Mouse (Mus musculus): ENCODE results near the gene Opcml. TPM values are rescaled to one million over a fixed set of nuclear protein-coding genes. Genes with fewer than 3 reads are reported as not detected.

Gene Opcml
- polyA plus RNA-seq, 1 experiment: 0.06 TPM

DNA sequence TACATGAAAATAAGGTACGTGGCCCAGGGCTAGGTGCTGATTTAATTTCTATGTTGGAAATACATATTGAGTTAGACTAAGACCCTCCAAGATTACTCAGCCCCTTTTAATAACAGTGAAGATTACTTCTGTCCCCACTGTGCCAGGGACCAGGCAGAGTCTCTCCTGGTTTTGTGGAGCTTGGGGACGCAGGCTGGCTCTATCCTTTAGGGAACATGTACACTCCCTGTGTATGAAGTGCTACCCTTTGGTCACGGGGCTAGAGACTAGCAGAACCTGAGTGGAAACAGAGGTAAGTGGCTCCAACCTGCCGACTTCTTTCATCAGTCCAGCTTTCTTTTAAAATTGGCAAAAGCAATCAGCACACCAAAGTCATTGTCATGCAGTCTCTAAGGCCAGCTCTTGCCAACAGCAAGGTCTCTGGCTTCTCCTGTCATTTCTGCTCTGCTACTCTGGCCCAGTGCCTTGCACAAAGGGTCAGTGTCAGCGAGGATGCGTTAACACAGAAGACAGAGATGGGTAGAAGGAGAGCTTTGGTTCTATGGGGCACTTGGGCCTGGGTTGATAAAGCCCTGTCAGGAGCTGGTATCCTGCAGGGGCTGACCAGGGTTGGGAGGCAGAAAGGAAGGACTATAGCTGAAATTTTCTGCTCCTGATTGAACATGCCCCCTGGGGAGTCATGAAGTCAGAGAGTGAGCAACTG is 9.1 kb upstream of the Opcml start:
- Histone ChIP-seq H3K79me3 (ENCODE audit: low read depth) (no peaks in the 10 kb centered on the region), H3ac (ENCODE audit: control insufficient read depth, insufficient read length, low read depth) (no peak overlapping the region), H3K36me3 (ENCODE audit: control insufficient read depth, insufficient read depth) (no peaks in the 10 kb centered on the region), H3K4me3 (ENCODE audit: insufficient read depth, poor library complexity, severe bottlenecking) (no peak overlapping the region), H3K27me3 (ENCODE audit: control insufficient read depth, insufficient read depth, insufficient read length) (no peaks in the 10 kb centered on the region), H3K79me2 (ENCODE audit: control insufficient read depth, insufficient read depth) (no peaks in the 10 kb centered on the region)
- TF ChIP-seq MYOD1 (IDR thresholded peaks at IDR 0.05; ENCODE audit: control insufficient read depth, insufficient read length, low read depth) (no peak), CTCF (IDR thresholded peaks at IDR 0.05; ENCODE audit: control insufficient read depth, insufficient read depth, insufficient read length) (no peak), MYOG (IDR thresholded peaks at IDR 0.05; ENCODE audit: control insufficient read depth, extremely low read depth, insufficient read length) (no peak), MAX (IDR thresholded peaks at IDR 0.05) (no peak), CEBPB (IDR thresholded peaks at IDR 0.05; ENCODE audit: low read depth) (no peak), USF1 (IDR thresholded peaks at IDR 0.05; ENCODE audit: low read depth) (no peak), FOSL1 (IDR thresholded peaks at IDR 0.05; ENCODE audit: insufficient read depth, low read length, poor library complexity, severe bottlenecking) (no peak)

DNA sequence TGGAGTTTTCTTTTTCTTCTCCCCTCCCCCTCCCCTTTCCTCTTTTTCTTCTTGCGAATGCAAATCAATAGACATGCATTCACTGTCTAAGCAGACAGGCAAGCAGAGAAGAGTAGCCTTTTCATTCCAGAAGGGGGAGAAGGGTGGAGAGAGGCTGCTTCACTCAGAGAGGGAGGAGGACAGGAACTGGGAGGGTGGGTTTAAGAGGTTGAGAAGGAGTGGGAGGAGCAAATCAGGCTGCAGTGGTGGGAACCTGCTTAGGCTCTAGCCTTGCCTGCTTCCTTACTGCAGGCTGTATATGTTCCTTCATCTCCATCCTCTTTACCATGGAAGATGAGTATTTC is 8.6 kb upstream of the Opcml start:
- Histone ChIP-seq H3K27me3 (ENCODE audit: control insufficient read depth, insufficient read depth, insufficient read length) (no peaks in the 10 kb centered on the region), H3ac (ENCODE audit: control insufficient read depth, insufficient read length, low read depth) (no peak overlapping the region), H3K79me3 (ENCODE audit: low read depth) (no peaks in the 10 kb centered on the region), H3K4me3 (ENCODE audit: insufficient read depth, poor library complexity, severe bottlenecking) (no peak overlapping the region), H3K79me2 (ENCODE audit: control insufficient read depth, insufficient read depth) (no peaks in the 10 kb centered on the region), H3K36me3 (ENCODE audit: control insufficient read depth, insufficient read depth) (no peaks in the 10 kb centered on the region)
- TF ChIP-seq CTCF (IDR thresholded peaks at IDR 0.05; ENCODE audit: control insufficient read depth, insufficient read depth, insufficient read length) (no peak), MYOG (IDR thresholded peaks at IDR 0.05; ENCODE audit: control insufficient read depth, extremely low read depth, insufficient read length) (no peak), USF1 (IDR thresholded peaks at IDR 0.05; ENCODE audit: low read depth) (no peak), MAX (IDR thresholded peaks at IDR 0.05) (no peak), FOSL1 (IDR thresholded peaks at IDR 0.05; ENCODE audit: insufficient read depth, low read length, poor library complexity, severe bottlenecking) (no peak), MYOD1 (IDR thresholded peaks at IDR 0.05; ENCODE audit: control insufficient read depth, insufficient read length, low read depth) (no peak), CEBPB (IDR thresholded peaks at IDR 0.05; ENCODE audit: low read depth) (no peak)

DNA sequence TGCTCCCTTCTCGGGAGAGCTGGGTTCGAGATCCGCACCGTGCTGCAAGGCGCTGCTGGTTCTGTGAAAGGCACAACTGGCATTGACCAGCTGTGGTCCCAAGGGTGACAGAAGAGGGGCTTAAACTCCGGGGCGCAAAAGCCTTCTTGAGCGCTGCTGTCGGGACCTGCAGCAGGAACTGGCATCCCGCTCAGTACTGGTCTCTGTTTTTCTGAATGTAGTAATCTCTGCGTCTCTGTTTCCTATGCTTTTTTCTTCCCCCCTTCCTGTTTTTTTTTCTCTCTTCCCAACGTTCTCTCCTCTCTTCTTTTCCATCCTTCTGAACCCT is 1.0 kb downstream of the Opcml start:
- Histone ChIP-seq H3K4me3 (ENCODE audit: insufficient read depth, poor library complexity, severe bottlenecking) (no peak overlapping the region), H3K36me3 (ENCODE audit: control insufficient read depth, insufficient read depth) (no peaks in the 10 kb centered on the region), H3K79me3 (ENCODE audit: low read depth) (no peaks in the 10 kb centered on the region), H3K79me2 (ENCODE audit: control insufficient read depth, insufficient read depth) (no peaks in the 10 kb centered on the region), H3K27me3 (ENCODE audit: control insufficient read depth, insufficient read depth, insufficient read length) (peaks cover 7% of the 10 kb centered on the region), H3ac (ENCODE audit: control insufficient read depth, insufficient read length, low read depth) (no peak overlapping the region)
- no peak for TF ChIP-seq CEBPB (IDR thresholded peaks at IDR 0.05; ENCODE audit: low read depth)

DNA sequence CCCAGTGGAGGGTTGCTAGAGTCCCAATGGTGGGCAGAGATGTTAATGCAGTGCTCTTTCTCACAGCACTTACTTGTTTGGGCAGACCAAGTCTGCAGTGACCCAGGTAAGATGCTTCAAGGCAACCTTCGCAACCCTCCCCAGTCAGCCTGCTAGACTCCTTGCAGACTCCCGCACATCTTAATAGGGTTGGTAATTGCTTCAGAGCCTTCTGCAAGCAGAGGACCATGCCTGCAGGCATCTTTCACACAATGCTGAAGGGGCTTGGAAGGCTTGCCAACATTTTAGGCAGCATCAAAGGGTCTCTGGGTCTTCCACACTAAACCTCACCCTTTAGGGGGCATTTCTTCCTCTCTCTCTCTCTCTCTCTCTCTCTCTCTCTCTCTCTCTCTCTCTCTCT is 1.7 kb downstream of the Opcml start:
- H3K27me3 ChIP-seq (ENCODE audit: control insufficient read depth, insufficient read depth, insufficient read length): peaks cover 7% of the 10 kb centered on the region
- no peak overlapping the region for H3K4me3 ChIP-seq (ENCODE audit: insufficient read depth, poor library complexity, severe bottlenecking)
- TF ChIP-seq USF1 (IDR thresholded peaks at IDR 0.05; ENCODE audit: low read depth): no peak
- TF ChIP-seq CTCF (IDR thresholded peaks at IDR 0.05; ENCODE audit: control insufficient read depth, insufficient read depth, insufficient read length): no peak
- no peak for TF ChIP-seq MYOG (IDR thresholded peaks at IDR 0.05; ENCODE audit: control insufficient read depth, extremely low read depth, insufficient read length)
- TF ChIP-seq FOSL1 (IDR thresholded peaks at IDR 0.05; ENCODE audit: insufficient read depth, low read length, poor library complexity, severe bottlenecking): no peak
- TF ChIP-seq CEBPB (IDR thresholded peaks at IDR 0.05; ENCODE audit: low read depth): no peak
- no peak for TF ChIP-seq MAX (IDR thresholded peaks at IDR 0.05)
- TF ChIP-seq MYOD1 (IDR thresholded peaks at IDR 0.05; ENCODE audit: control insufficient read depth, insufficient read length, low read depth): no peak
- H3K79me3 ChIP-seq (ENCODE audit: low read depth): no peaks in the 10 kb centered on the region
- H3K79me2 ChIP-seq (ENCODE audit: control insufficient read depth, insufficient read depth): no peaks in the 10 kb centered on the region
- H3K36me3 ChIP-seq (ENCODE audit: control insufficient read depth, insufficient read depth): no peaks in the 10 kb centered on the region
- H3ac ChIP-seq (ENCODE audit: control insufficient read depth, insufficient read length, low read depth): no peak overlapping the region

DNA sequence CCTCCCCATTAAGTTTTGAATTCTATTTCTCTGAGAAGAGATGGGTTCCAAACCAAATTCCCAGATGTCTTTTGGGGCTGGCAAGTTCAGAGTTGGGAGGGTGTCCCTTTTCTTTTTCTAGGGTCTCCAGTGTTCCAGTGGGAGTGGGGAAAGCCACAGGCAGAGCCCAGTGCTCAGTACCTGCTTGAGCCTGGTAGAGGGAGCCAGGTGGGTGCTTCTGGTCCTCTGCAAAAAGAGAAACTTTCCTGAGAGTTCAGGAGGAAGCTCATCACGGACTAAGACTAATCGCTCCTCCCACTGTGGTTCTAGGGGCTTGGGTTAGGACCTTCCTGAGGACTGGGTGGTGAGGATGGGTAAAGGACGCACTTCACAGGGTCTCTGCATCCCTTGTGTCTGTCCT is 2.4 kb downstream of the Opcml start:
- TF ChIP-seq CTCF (IDR thresholded peaks at IDR 0.05; ENCODE audit: control insufficient read depth, insufficient read depth, insufficient read length) (no peak), CEBPB (IDR thresholded peaks at IDR 0.05; ENCODE audit: low read depth) (no peak)
- Histone ChIP-seq H3ac (ENCODE audit: control insufficient read depth, insufficient read length, low read depth) (no peak overlapping the region), H3K27me3 (ENCODE audit: control insufficient read depth, insufficient read depth, insufficient read length) (peaks cover 7% of the 10 kb centered on the region), H3K79me2 (ENCODE audit: control insufficient read depth, insufficient read depth) (no peaks in the 10 kb centered on the region), H3K4me3 (ENCODE audit: insufficient read depth, poor library complexity, severe bottlenecking) (no peak overlapping the region), H3K36me3 (ENCODE audit: control insufficient read depth, insufficient read depth) (no peaks in the 10 kb centered on the region), H3K79me3 (ENCODE audit: low read depth) (no peaks in the 10 kb centered on the region)

DNA sequence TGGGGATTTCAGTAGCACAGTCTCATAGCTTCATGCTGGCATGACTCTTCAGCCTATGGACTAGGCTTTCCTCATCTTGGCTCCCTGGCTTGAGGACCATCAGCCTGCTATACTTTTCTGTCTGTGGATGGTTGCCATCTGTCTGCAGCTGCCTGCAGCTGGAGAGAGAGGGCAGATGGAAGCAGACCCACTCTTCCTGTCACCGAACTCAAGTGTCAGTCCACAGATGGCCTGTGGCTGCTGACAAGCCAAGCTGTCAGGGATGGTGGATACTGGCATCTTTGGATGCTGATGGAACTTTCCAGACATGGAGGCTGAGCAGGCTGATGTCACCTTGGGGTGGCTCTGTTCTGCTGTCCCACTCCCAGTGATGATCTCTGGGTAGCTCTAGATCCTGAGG is 6.0 kb downstream of the Opcml start:
- Histone ChIP-seq H3K4me3 (ENCODE audit: insufficient read depth, poor library complexity, severe bottlenecking) (no peak overlapping the region), H3K79me2 (ENCODE audit: control insufficient read depth, insufficient read depth) (no peaks in the 10 kb centered on the region)
- no peak for TF ChIP-seq USF1 (IDR thresholded peaks at IDR 0.05; ENCODE audit: low read depth)
- no peak for TF ChIP-seq MYOD1 (IDR thresholded peaks at IDR 0.05; ENCODE audit: control insufficient read depth, insufficient read length, low read depth)
- no peak for TF ChIP-seq MYOG (IDR thresholded peaks at IDR 0.05; ENCODE audit: control insufficient read depth, extremely low read depth, insufficient read length)
- no peak for TF ChIP-seq CTCF (IDR thresholded peaks at IDR 0.05; ENCODE audit: control insufficient read depth, insufficient read depth, insufficient read length)
- no peak for TF ChIP-seq MAX (IDR thresholded peaks at IDR 0.05)
- no peak for TF ChIP-seq CEBPB (IDR thresholded peaks at IDR 0.05; ENCODE audit: low read depth)
- no peak for TF ChIP-seq FOSL1 (IDR thresholded peaks at IDR 0.05; ENCODE audit: insufficient read depth, low read length, poor library complexity, severe bottlenecking)

More for the DNA sequence above, 6.0 kb downstream of the Opcml start:
- no peak overlapping the region for H3ac ChIP-seq (ENCODE audit: control insufficient read depth, insufficient read length, low read depth)
- H3K36me3 ChIP-seq (ENCODE audit: control insufficient read depth, insufficient read depth): no peaks in the 10 kb centered on the region
- H3K27me3 ChIP-seq (ENCODE audit: control insufficient read depth, insufficient read depth, insufficient read length): no peaks in the 10 kb centered on the region
- no peaks in the 10 kb centered on the region for H3K79me3 ChIP-seq (ENCODE audit: low read depth)
